Mouse (Mus musculus): Measurements from ENCODE around the gene Galnt9. TPM values are rescaled to one million over a fixed set of nuclear protein-coding genes. Genes with fewer than 3 reads are reported as not detected.

Gene Galnt9
- total RNA-seq, 1 experiment = 0.40 TPM

GRCm38 (mm10) chr5:110525701-110526100 lies 18.5 kb upstream of the Galnt9 start:
- no peak for DNase-seq (ENCODE audit: low read depth, low spot score)
- in situ Hi-C loops (cut with MboI; ENCODE audit: low sequenced_read_pairs in 2 of 2, unreplicated experiment in 2 of 2) = no loop called here
- H3K36me3 ChIP-seq (ENCODE audit: control insufficient read depth, insufficient read depth, low read length, poor library complexity, severe bottlenecking) = no peaks in the 10 kb centered on the region
- H3K9me3 ChIP-seq (ENCODE audit: control insufficient read depth, insufficient read depth, low read depth, low read length) = no peaks in the 10 kb centered on the region; the same call in 1 of the 2 replicates
- H3K27ac ChIP-seq (ENCODE audit: insufficient read depth, low read depth, low read length, poor library complexity, severe bottlenecking) = no peak overlapping the region
- H3K4me1 ChIP-seq (ENCODE audit: control insufficient read depth in 2 of 2, insufficient read depth in 2 of 2, low read length in 2 of 2, poor library complexity in 1 of 2) = peaks cover 2 to 4% of the 10 kb centered on the region in 2 experiments; a peak in 1 of 4 replicates
- H3K9ac ChIP-seq (ENCODE audit: insufficient read depth, low read depth, low read length, poor library complexity, severe bottlenecking) = no peak overlapping the region
- no peak overlapping the region for H3K4me3 ChIP-seq (ENCODE audit: insufficient read depth in 1 of 2, low read depth in 1 of 2, low read length in 2 of 2, poor library complexity in 1 of 2, severe bottlenecking in 1 of 2)
- TF ChIP-seq ZC3H11A (IDR thresholded peaks at IDR 0.05; ENCODE audit: borderline replicate concordance, low read depth, low read length) = no peak
- TF ChIP-seq MAFK (IDR thresholded peaks at IDR 0.05; ENCODE audit: insufficient read depth, low read depth, low read length) = no peak
- TF ChIP-seq HCFC1 (IDR thresholded peaks at IDR 0.05; ENCODE audit: borderline replicate concordance, insufficient read depth, low read length) = no peak
- no peak for TF ChIP-seq CHD2 (IDR thresholded peaks at IDR 0.05; ENCODE audit: low read depth, low read length)
- no peak for TF ChIP-seq ZNF384 (IDR thresholded peaks at IDR 0.05; ENCODE audit: low read depth, low read length)

DNA sequence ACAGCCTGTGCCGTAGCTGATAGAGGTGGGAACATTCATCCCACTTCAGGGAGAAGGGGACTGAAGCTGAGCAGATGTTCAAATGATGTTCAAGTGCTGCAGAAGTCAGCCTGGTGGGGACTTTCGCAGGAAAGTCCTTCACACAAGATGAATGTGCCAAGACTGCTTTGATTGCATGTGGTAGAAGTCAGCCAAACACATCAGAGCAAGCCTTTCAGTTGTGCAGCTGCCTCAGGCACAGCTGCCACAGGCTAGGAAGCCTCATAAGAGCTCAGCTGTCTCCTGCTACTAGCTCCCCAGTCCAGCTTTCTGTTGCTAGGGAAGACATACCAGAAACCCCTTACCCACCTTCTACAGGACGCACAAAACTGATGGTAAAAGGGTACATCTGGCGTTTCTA lies 17.6 kb upstream of the Galnt9 start:
- TF ChIP-seq MAFK (IDR thresholded peaks at IDR 0.05; ENCODE audit: insufficient read depth, low read depth, low read length) (no peak), CHD2 (IDR thresholded peaks at IDR 0.05; ENCODE audit: low read depth, low read length) (no peak), ZC3H11A (IDR thresholded peaks at IDR 0.05; ENCODE audit: borderline replicate concordance, low read depth, low read length) (no peak), ZNF384 (IDR thresholded peaks at IDR 0.05; ENCODE audit: low read depth, low read length) (no peak), HCFC1 (IDR thresholded peaks at IDR 0.05; ENCODE audit: borderline replicate concordance, insufficient read depth, low read length) (no peak)
- Histone ChIP-seq H3K4me3 (ENCODE audit: insufficient read depth in 1 of 2, low read depth in 1 of 2, low read length in 2 of 2, poor library complexity in 1 of 2, severe bottlenecking in 1 of 2) (no peak overlapping the region), H3K9ac (ENCODE audit: insufficient read depth, low read depth, low read length, poor library complexity, severe bottlenecking) (no peak overlapping the region), H3K36me3 (ENCODE audit: control insufficient read depth, insufficient read depth, low read length, poor library complexity, severe bottlenecking) (no peaks in the 10 kb centered on the region), H3K9me3 (ENCODE audit: control insufficient read depth, insufficient read depth, low read depth, low read length) (no peaks in the 10 kb centered on the region; the same call in 1 of the 2 replicates), H3K4me1 (ENCODE audit: control insufficient read depth in 2 of 2, insufficient read depth in 2 of 2, low read length in 2 of 2, poor library complexity in 1 of 2) (peaks cover 2 to 4% of the 10 kb centered on the region in 2 experiments; a peak in 1 of 4 replicates), H3K27ac (ENCODE audit: insufficient read depth, low read depth, low read length, poor library complexity, severe bottlenecking) (no peak overlapping the region)
- DNase-seq (ENCODE audit: low read depth, low spot score) = no peak
- in situ Hi-C loops (cut with MboI; ENCODE audit: low sequenced_read_pairs in 2 of 2, unreplicated experiment in 2 of 2) = no loop called here

- no peak for TF ChIP-seq CHD2 (IDR thresholded peaks at IDR 0.05; ENCODE audit: low read depth, low read length)
- TF ChIP-seq HCFC1 (IDR thresholded peaks at IDR 0.05; ENCODE audit: borderline replicate concordance, insufficient read depth, low read length) = no peak
- no peak for TF ChIP-seq MAFK (IDR thresholded peaks at IDR 0.05; ENCODE audit: insufficient read depth, low read depth, low read length)
- no peak for TF ChIP-seq ZC3H11A (IDR thresholded peaks at IDR 0.05; ENCODE audit: borderline replicate concordance, low read depth, low read length)
- no peak for TF ChIP-seq ZNF384 (IDR thresholded peaks at IDR 0.05; ENCODE audit: low read depth, low read length)
- in situ Hi-C loops (cut with MboI; ENCODE audit: low sequenced_read_pairs in 2 of 2, unreplicated experiment in 2 of 2) = no loop called here
- H3K36me3 ChIP-seq (ENCODE audit: control insufficient read depth, insufficient read depth, low read length, poor library complexity, severe bottlenecking) = no peaks in the 10 kb centered on the region
- H3K27ac ChIP-seq (ENCODE audit: insufficient read depth, low read depth, low read length, poor library complexity, severe bottlenecking) = no peak overlapping the region
- no peak overlapping the region for H3K4me3 ChIP-seq (ENCODE audit: insufficient read depth in 1 of 2, low read depth in 1 of 2, low read length in 2 of 2, poor library complexity in 1 of 2, severe bottlenecking in 1 of 2)
- H3K4me1 ChIP-seq (ENCODE audit: control insufficient read depth in 2 of 2, insufficient read depth in 2 of 2, low read length in 2 of 2, poor library complexity in 1 of 2) = peaks cover 2 to 4% of the 10 kb centered on the region in 2 experiments; a peak in 1 of 4 replicates
- no peak for DNase-seq (ENCODE audit: low read depth, low spot score)
- no peaks in the 10 kb centered on the region; the same call in 1 of the 2 replicates for H3K9me3 ChIP-seq (ENCODE audit: control insufficient read depth, insufficient read depth, low read depth, low read length)
- no peak overlapping the region for H3K9ac ChIP-seq (ENCODE audit: insufficient read depth, low read depth, low read length, poor library complexity, severe bottlenecking)
Measured at GRCm38 (mm10) chr5:110531091-110531490, 13.1 kb upstream of the Galnt9 start.

- Histone ChIP-seq H3K9me3 (ENCODE audit: control insufficient read depth, insufficient read depth, low read depth, low read length) (no peaks in the 10 kb centered on the region; the same call in 1 of the 2 replicates), H3K27ac (ENCODE audit: insufficient read depth, low read depth, low read length, poor library complexity, severe bottlenecking) (no peak overlapping the region), H3K4me1 (ENCODE audit: control insufficient read depth in 2 of 2, insufficient read depth in 2 of 2, low read length in 2 of 2, poor library complexity in 1 of 2) (no peaks in the 10 kb centered on the region), H3K9ac (ENCODE audit: insufficient read depth, low read depth, low read length, poor library complexity, severe bottlenecking) (no peak overlapping the region), H3K4me3 (ENCODE audit: insufficient read depth in 1 of 2, low read depth in 1 of 2, low read length in 2 of 2, poor library complexity in 1 of 2, severe bottlenecking in 1 of 2) (no peak overlapping the region), H3K36me3 (ENCODE audit: control insufficient read depth, insufficient read depth, low read length, poor library complexity, severe bottlenecking) (no peaks in the 10 kb centered on the region)
- TF ChIP-seq HCFC1 (IDR thresholded peaks at IDR 0.05; ENCODE audit: borderline replicate concordance, insufficient read depth, low read length) (no peak), ZNF384 (IDR thresholded peaks at IDR 0.05; ENCODE audit: low read depth, low read length) (no peak), MAFK (IDR thresholded peaks at IDR 0.05; ENCODE audit: insufficient read depth, low read depth, low read length) (no peak), ZC3H11A (IDR thresholded peaks at IDR 0.05; ENCODE audit: borderline replicate concordance, low read depth, low read length) (no peak), CHD2 (IDR thresholded peaks at IDR 0.05; ENCODE audit: low read depth, low read length) (no peak)
- DNase-seq (ENCODE audit: low read depth, low spot score) = no peak
- in situ Hi-C loops (cut with MboI; ENCODE audit: low sequenced_read_pairs in 2 of 2, unreplicated experiment in 2 of 2) = no loop called here
Measured at GRCm38 (mm10) chr5:110534402-110534801, 9.8 kb upstream of the Galnt9 start.
